Mouse (Mus musculus) activated CD4-positive, CD25-positive, alpha-beta regulatory T cell (primary cell): ENCODE measurements around the gene Olfr508. TPM values are rescaled to one million over a fixed set of nuclear protein-coding genes. Genes with fewer than 3 reads are reported as not detected.

Experiments
- polyA plus RNA-seq, 2 experiments: library from polyadenylated mRNA; unstranded; fragments of 100-300 nt; shearing (Covaris generic); gene quantifications; one replicate each; pipeline ENCODE4 v1.2.1; 2017

Olfr508 gene
- polyA plus RNA-seq: not detected

DNA sequence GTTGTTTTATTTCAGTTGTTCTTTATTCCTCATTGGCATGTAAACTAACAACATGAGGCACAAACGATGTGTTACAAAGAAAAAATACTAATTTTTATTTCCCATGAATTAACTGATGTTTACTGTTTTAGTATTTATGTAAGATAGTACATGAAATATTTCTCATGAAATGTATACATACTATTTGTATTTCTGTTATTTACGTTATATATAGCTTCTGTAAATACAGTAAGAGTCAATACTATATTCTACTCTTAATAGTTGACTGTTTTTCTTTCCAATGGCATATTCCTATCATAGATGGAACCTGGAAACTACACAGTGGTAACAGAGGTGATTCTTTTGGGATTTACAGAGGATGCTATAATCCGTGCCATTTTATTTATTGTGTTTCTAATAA, at the start of gene Olfr508:
Gene Olfr508 (plus strand): TSS at position 301 of the 400 bp plus-strand sequence.

DNA sequence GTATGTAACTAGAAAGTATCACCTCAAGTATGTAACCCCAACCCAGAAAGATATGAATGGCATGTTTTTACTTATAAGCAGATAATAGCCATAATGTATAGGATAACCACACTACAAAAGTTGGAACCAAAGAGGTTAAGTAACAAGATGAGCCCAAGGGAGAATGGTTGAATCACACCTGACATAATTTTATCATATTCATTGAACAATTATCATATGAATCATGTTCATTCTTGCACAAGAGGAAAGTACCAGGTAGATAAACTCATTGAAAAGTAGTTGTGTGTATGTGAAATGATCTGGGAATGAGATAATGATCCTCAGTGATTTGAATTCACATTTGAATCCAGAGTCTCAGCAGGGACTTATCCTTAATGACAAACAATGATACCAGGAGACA, 19.3 kb upstream of the Olfr508 start, which contains the start of gene Olfr506:
Gene Olfr506 (plus strand): TSS at position 301 of the 400 bp plus-strand sequence.

DNA sequence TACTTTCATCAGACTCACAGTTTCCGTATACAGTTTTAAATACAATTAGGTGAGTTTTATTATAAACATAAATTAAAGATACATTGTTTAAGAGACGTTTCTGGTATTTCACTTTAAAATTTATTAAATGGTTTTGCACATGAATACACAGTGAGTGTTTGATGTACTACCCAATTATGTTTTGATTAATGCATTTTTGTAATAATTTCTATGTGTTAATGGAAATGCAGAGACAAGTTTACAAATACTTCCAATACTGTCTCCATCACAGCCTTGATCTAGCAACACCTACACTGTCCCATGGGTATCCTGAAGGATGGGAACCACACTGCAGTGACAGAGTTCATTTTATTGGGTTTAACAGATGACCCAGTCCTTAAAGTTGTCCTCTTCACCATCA, 8.3 kb upstream of the Olfr508 start, which contains the start of gene Olfr507:
Gene Olfr507 (plus strand): TSS at position 301 of the 400 bp plus-strand sequence.

DNA sequence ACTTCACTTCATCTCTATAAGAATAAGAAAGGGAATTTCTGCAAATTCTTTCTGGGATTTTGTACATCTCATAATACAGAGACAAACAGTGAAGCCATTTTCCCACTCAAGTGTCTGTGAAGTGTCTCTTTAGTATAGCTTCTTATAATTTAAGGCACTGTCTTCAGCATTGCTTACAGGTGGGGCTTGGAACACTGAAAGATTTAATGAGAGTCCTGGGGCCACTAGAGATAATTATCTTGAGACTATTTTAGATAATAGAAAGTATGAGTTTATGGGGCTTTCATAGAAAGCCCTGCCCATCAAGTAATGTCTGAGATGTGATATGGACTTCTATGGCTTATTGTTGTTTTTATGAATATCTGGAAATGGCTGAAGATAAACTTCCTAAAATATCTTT, 22.0 kb downstream of the Olfr508 start, which contains the start of gene Olfr509:
Gene Olfr509 (minus strand): TSS at position 101 of the 400 bp plus-strand sequence.

DNA sequence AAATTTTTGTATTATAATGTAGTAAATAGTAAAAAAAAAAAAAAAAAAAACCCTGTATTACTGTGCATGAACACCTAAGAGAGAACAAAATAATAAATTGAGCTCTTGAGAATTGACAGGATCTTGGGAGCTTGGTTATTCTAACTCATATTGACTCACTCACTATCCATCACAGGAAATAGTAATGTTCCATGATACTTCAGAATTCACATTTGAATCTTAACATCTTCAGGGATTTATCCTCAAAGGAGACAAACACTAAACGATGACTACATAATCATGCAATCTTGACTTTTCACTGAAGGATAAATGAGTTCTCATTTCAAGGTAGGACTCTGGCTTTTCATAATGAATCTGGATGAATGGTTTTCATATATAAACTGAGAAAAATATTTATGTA, 36.3 kb downstream of the Olfr508 start, which contains the start of gene Olfr510:
Gene Olfr510 (plus strand): TSS at position 301 of the 400 bp plus-strand sequence.

Other genes starting within 250 kb of the Olfr508 start
- not detected for gene Olfr495, start 236.8 kb upstream of the Olfr508 start, polyA plus RNA-seq
- not detected for gene Olfr497, start 209.6 kb upstream of the Olfr508 start, polyA plus RNA-seq
- not detected for gene Olfr498, start 164.7 kb upstream of the Olfr508 start, polyA plus RNA-seq
- gene Olfr502, start 104.9 kb upstream of the Olfr508 start, polyA plus RNA-seq: under 1 TPM in 1 of 2 experiments, not detected in 1; 0.61 TPM
- not detected for gene Olfr503, start 85.5 kb upstream of the Olfr508 start, polyA plus RNA-seq
- gene Olfr504, start 64.2 kb upstream of the Olfr508 start, polyA plus RNA-seq: not detected
- not detected for gene Olfr506, start 19.2 kb upstream of the Olfr508 start, polyA plus RNA-seq
- not detected for gene Olfr507, start 8.2 kb upstream of the Olfr508 start, polyA plus RNA-seq
- gene Olfr509, start 21.9 kb downstream of the Olfr508 start, polyA plus RNA-seq: not detected
- gene Olfr510, start 36.4 kb downstream of the Olfr508 start, polyA plus RNA-seq: not detected
- gene Olfr512, start 83.3 kb downstream of the Olfr508 start, polyA plus RNA-seq: not detected
- gene Olfr513, start 121.0 kb downstream of the Olfr508 start, polyA plus RNA-seq: not detected
- gene Olfr514, start 196.0 kb downstream of the Olfr508 start, polyA plus RNA-seq: not detected
- not detected for gene Olfr516, start 220.5 kb downstream of the Olfr508 start, polyA plus RNA-seq
- not detected for gene Olfr517, start 242.4 kb downstream of the Olfr508 start, polyA plus RNA-seq